Mouse (Mus musculus) G1E (cell line): Measurements from ENCODE around the gene Gss.

ENCODE experiments used
- CTCF ChIP-seq: IDR thresholded peaks from 2 replicates; pipeline ENCODE4 v1.5.1; 2012; ENCODE audit warnings: low read depth, low read length, inconsistent platforms, mixed read lengths
- GATA1 ChIP-seq: IDR thresholded peaks from 2 replicates; pipeline ENCODE4 v1.6.1; 2012; ENCODE audit warnings: borderline replicate concordance, low read length, inconsistent platforms, mixed read lengths
- GATA2 ChIP-seq: IDR thresholded peaks from 2 replicates; pipeline ENCODE4 v1.6.1; 2012; ENCODE audit warnings: low read depth, low read length, inconsistent platforms, borderline replicate concordance
- POLR2AphosphoS5 ChIP-seq: IDR thresholded peaks from 2 replicates; pipeline ENCODE4 v1.6.1; 2012; ENCODE audit warnings: low read depth, low read length, inconsistent platforms; ENCODE audit not compliant: insufficient replicate concordance
- TAL1 ChIP-seq: conservative IDR thresholded peaks from 2 replicates; pipeline ENCODE4 v1.6.1; 2012; ENCODE audit warnings: low read depth, low read length, inconsistent platforms, mixed read lengths

DNA sequence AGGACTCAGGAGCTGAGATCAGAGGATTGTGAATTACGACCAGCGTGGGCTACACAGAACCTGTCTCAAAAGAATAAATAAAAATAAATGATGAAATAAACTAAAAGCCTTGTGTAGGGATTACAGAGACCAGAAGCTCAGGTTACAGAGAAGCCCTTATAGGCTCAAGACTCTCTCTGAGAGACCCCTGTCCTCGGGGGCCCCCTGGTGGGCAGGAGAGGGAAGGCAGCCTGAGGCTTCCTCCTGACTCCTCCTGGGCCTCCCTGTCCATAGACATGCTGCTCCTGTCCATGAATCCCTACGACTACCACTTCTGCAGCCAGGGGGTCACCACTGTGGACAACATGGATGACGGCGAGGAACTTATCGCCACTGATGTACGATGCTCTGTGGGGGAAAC, 27.2 kb upstream of the Gss start:
- TF ChIP-seq TAL1 (no peak), GATA1 (no peak), CTCF (peak; percentile 87), GATA2 (no peak), POLR2AphosphoS5 (no peak)
